Mouse (Mus musculus): ENCODE results near the gene Lman2. TPM values are rescaled to one million over a fixed set of nuclear protein-coding genes. Genes with fewer than 3 reads are reported as not detected.

The Lman2 gene
- total RNA-seq, 1 experiment, result 195 TPM

DNA sequence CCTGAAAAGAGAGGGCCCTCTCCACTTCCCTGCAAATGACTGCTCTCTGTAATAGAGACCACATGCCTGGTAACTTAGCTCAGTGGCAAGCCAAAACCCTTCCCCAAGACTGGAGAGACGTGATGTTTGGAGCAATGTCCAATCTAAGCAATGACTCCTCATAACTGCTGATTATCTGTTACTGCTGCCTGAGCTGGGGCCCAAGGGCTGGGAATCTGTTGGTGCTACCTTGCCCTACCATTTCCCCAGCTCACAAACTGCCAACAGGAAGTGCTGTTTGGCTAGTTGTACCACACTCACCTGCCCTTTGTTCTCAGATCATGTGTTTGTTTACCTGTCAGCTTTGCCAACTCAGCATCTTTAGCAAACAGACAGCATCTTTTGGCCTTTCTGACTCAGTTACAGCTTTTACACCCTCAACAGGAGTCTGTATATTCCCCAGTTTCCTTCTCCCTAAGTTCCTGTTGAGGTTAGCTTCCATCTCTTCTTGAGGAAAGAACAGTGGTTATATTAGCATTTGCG lies 47.6 kb downstream of the Lman2 start:
- no peak for DNase-seq (ENCODE audit: low read depth, low spot score)
- in situ Hi-C loops (cut with MboI; ENCODE audit: low sequenced_read_pairs in 2 of 2, unreplicated experiment in 2 of 2), result no loop called here
- Histone ChIP-seq H3K9me3 (ENCODE audit: control insufficient read depth, insufficient read depth, low read depth, low read length) (no peaks in the 10 kb centered on the region), H3K9ac (ENCODE audit: insufficient read depth, low read depth, low read length, poor library complexity, severe bottlenecking) (no peak overlapping the region), H3K27ac (ENCODE audit: insufficient read depth, low read depth, low read length, poor library complexity, severe bottlenecking) (no peak overlapping the region), H3K36me3 (ENCODE audit: control insufficient read depth, insufficient read depth, low read length, poor library complexity, severe bottlenecking) (peaks cover 50% of the 10 kb centered on the region), H3K4me1 (ENCODE audit: control insufficient read depth in 2 of 2, insufficient read depth in 2 of 2, low read length in 2 of 2, poor library complexity in 1 of 2) (no peaks in the 10 kb centered on the region; a peak in 1 of 4 replicates), H3K4me3 (ENCODE audit: insufficient read depth in 1 of 2, low read depth in 1 of 2, low read length in 2 of 2, poor library complexity in 1 of 2, severe bottlenecking in 1 of 2) (no peak overlapping the region)
- TF ChIP-seq ZC3H11A (IDR thresholded peaks at IDR 0.05; ENCODE audit: borderline replicate concordance, low read depth, low read length), result no peak
- no peak for TF ChIP-seq CHD2 (IDR thresholded peaks at IDR 0.05; ENCODE audit: low read depth, low read length)
- peak; percentile 50; the same call in 1 of the 2 replicates for TF ChIP-seq MAFK (IDR thresholded peaks at IDR 0.05; ENCODE audit: insufficient read depth, low read depth, low read length)
- no peak for TF ChIP-seq HCFC1 (IDR thresholded peaks at IDR 0.05; ENCODE audit: borderline replicate concordance, insufficient read depth, low read length)

DNA sequence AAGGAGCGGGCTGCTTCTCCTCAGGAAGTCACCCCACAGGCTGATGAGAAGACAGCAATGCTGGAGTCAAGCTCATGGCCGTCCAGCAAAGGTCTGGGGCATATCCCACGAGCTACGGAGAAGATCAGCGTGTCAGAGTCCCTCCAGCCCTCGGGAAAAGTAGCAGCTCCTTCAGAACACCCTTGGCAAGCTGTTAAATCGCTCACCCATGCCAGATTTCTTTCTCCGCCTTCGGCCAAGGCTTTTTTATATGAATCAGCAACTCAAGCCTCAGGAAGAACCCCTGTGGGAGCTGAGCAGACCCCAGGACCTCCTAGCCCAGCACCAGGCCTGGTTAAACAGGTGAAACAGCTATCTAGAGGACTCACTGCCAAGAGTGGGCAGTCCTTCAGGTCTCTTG lies 49.5 kb downstream of the Lman2 start:
- no peak overlapping the region; the same call in 1 of the 2 replicates for H3K27ac ChIP-seq (ENCODE audit: insufficient read depth, low read depth, low read length, poor library complexity, severe bottlenecking)

DNA sequence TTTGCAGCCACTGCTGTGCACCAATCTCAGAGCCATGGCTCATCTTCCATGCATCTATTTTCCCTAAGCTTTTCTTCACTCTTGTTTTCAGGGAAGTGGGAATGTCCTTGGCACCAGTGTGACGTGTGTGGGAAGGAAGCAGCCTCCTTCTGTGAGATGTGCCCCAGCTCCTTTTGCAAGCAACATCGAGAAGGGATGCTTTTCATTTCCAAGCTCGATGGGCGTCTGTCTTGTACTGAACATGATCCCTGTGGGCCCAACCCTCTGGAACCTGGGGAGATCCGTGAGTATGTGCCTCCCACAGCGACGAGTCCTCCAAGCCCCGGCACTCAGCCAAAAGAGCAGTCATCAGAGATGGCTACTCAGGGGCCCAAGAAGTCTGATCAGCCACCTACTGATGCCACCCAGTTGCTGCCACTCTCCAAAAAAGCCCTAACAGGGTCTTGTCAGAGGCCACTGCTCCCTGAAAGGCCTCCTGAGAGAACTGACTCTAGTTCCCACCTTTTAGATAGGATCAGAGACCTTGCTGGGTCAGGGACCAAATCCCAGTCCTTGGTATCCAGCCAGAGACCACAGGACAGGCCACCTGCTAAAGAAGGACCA lies 50.5 kb downstream of the Lman2 start:
- H3K36me3 ChIP-seq (ENCODE audit: control insufficient read depth, insufficient read depth, low read length, poor library complexity, severe bottlenecking), result peaks cover 48% of the 10 kb centered on the region
- in situ Hi-C loops (cut with MboI; ENCODE audit: low sequenced_read_pairs in 2 of 2, unreplicated experiment in 2 of 2), result no loop called here
- H3K4me3 ChIP-seq (ENCODE audit: insufficient read depth in 1 of 2, low read depth in 1 of 2, low read length in 2 of 2, poor library complexity in 1 of 2, severe bottlenecking in 1 of 2), result no peak overlapping the region
- H3K27ac ChIP-seq (ENCODE audit: insufficient read depth, low read depth, low read length, poor library complexity, severe bottlenecking), result no peak overlapping the region
- H3K9ac ChIP-seq (ENCODE audit: insufficient read depth, low read depth, low read length, poor library complexity, severe bottlenecking), result no peak overlapping the region
- no peaks in the 10 kb centered on the region for H3K9me3 ChIP-seq (ENCODE audit: control insufficient read depth, insufficient read depth, low read depth, low read length)
- H3K4me1 ChIP-seq (ENCODE audit: control insufficient read depth in 2 of 2, insufficient read depth in 2 of 2, low read length in 2 of 2, poor library complexity in 1 of 2), result no peaks in the 10 kb centered on the region; a peak in 1 of 4 replicates
- no peak for DNase-seq (ENCODE audit: low read depth, low spot score)
- TF ChIP-seq HCFC1 (IDR thresholded peaks at IDR 0.05; ENCODE audit: borderline replicate concordance, insufficient read depth, low read length) (no peak), ZC3H11A (IDR thresholded peaks at IDR 0.05; ENCODE audit: borderline replicate concordance, low read depth, low read length) (no peak), MAFK (IDR thresholded peaks at IDR 0.05; ENCODE audit: insufficient read depth, low read depth, low read length) (no peak), CHD2 (IDR thresholded peaks at IDR 0.05; ENCODE audit: low read depth, low read length) (no peak), ZNF384 (IDR thresholded peaks at IDR 0.05; ENCODE audit: low read depth, low read length) (no peak)

More for the DNA sequence above, 49.5 kb downstream of the Lman2 start:
- TF ChIP-seq CHD2 (IDR thresholded peaks at IDR 0.05; ENCODE audit: low read depth, low read length) (no peak), HCFC1 (IDR thresholded peaks at IDR 0.05; ENCODE audit: borderline replicate concordance, insufficient read depth, low read length) (no peak), ZNF384 (IDR thresholded peaks at IDR 0.05; ENCODE audit: low read depth, low read length) (no peak)
- in situ Hi-C loops (cut with MboI; ENCODE audit: low sequenced_read_pairs in 2 of 2, unreplicated experiment in 2 of 2), result no loop called here
- no peaks in the 10 kb centered on the region; a peak in 1 of 4 replicates for H3K4me1 ChIP-seq (ENCODE audit: control insufficient read depth in 2 of 2, insufficient read depth in 2 of 2, low read length in 2 of 2, poor library complexity in 1 of 2)
- H3K9ac ChIP-seq (ENCODE audit: insufficient read depth, low read depth, low read length, poor library complexity, severe bottlenecking), result no peak overlapping the region
- no peak overlapping the region for H3K4me3 ChIP-seq (ENCODE audit: insufficient read depth in 1 of 2, low read depth in 1 of 2, low read length in 2 of 2, poor library complexity in 1 of 2, severe bottlenecking in 1 of 2)
- peaks cover 47% of the 10 kb centered on the region for H3K36me3 ChIP-seq (ENCODE audit: control insufficient read depth, insufficient read depth, low read length, poor library complexity, severe bottlenecking)
- no peak for DNase-seq (ENCODE audit: low read depth, low spot score)
- no peaks in the 10 kb centered on the region for H3K9me3 ChIP-seq (ENCODE audit: control insufficient read depth, insufficient read depth, low read depth, low read length)

DNA sequence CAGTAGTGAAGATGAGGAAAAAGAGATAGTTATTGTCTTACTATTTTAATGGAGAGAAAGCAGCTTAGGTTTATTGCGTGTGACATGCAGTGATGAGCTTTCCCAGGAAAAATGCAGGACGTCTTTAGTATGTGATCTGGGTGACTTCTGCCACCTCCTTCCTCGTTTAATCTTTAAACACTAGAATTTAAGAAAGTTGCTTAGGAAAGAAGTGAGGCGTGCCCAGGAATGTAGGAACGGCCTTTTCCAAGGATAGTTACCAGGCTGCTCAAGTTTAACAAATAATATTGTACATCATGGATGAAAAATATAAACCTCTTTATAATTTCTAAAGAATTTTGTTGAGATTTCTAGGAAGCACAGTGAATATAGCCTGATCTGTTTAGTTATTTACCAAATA lies 61.7 kb downstream of the Lman2 start:
- Histone ChIP-seq H3K4me1 (ENCODE audit: control insufficient read depth in 2 of 2, insufficient read depth in 2 of 2, low read length in 2 of 2, poor library complexity in 1 of 2) (no peaks in the 10 kb centered on the region), H3K4me3 (ENCODE audit: insufficient read depth in 1 of 2, low read depth in 1 of 2, low read length in 2 of 2, poor library complexity in 1 of 2, severe bottlenecking in 1 of 2) (no peak overlapping the region), H3K27ac (ENCODE audit: insufficient read depth, low read depth, low read length, poor library complexity, severe bottlenecking) (no peak overlapping the region), H3K36me3 (ENCODE audit: control insufficient read depth, insufficient read depth, low read length, poor library complexity, severe bottlenecking) (peaks cover 29% of the 10 kb centered on the region), H3K9ac (ENCODE audit: insufficient read depth, low read depth, low read length, poor library complexity, severe bottlenecking) (no peak overlapping the region), H3K9me3 (ENCODE audit: control insufficient read depth, insufficient read depth, low read depth, low read length) (no peaks in the 10 kb centered on the region)
- TF ChIP-seq CHD2 (IDR thresholded peaks at IDR 0.05; ENCODE audit: low read depth, low read length), result no peak
- TF ChIP-seq ZC3H11A (IDR thresholded peaks at IDR 0.05; ENCODE audit: borderline replicate concordance, low read depth, low read length), result no peak
- no peak for TF ChIP-seq ZNF384 (IDR thresholded peaks at IDR 0.05; ENCODE audit: low read depth, low read length)
- no peak for TF ChIP-seq HCFC1 (IDR thresholded peaks at IDR 0.05; ENCODE audit: borderline replicate concordance, insufficient read depth, low read length)
- no peak for TF ChIP-seq MAFK (IDR thresholded peaks at IDR 0.05; ENCODE audit: insufficient read depth, low read depth, low read length)
- DNase-seq (ENCODE audit: low read depth, low spot score), result no peak
- in situ Hi-C loops (cut with MboI; ENCODE audit: low sequenced_read_pairs in 2 of 2, unreplicated experiment in 2 of 2), result no loop called here
